Mouse (Mus musculus) heart, embryonic 10.5 days (tissue): Measurements from ENCODE around the gene Elf5. TPM values are rescaled to one million over a fixed set of nuclear protein-coding genes. Genes with fewer than 3 reads are reported as not detected.

Experiments
- DNase-seq: peaks from one replicate; pipeline ENCODE4 v3.0.0-alpha.2; 2017; ENCODE audit warnings: low spot score
- H3K27ac ChIP-seq: fragments of 300-500 bp; sonication (generic); 2 replicates; pipeline ENCODE4 v1.5.1; 2016; ENCODE audit warnings: mild to moderate bottlenecking
- H3K27me3 ChIP-seq: fragments of 300-500 bp; sonication (generic); 2 replicates; pipeline ENCODE4 v1.6.1; 2016; ENCODE audit warnings: mild to moderate bottlenecking; ENCODE audit not compliant: poor library complexity, insufficient read depth, severe bottlenecking
- H3K36me3 ChIP-seq: fragments of 300-500 bp; sonication (generic); 2 replicates; pipeline ENCODE4 v1.6.1; 2016; ENCODE audit warnings: mild to moderate bottlenecking, moderate library complexity
- H3K4me1 ChIP-seq: fragments of 300-500 bp; sonication (generic); 2 replicates; pipeline ENCODE4 v1.6.1; 2016; ENCODE audit warnings: mild to moderate bottlenecking
- H3K4me3 ChIP-seq: fragments of 300-500 bp; sonication (generic); 2 replicates; pipeline ENCODE4 v1.5.1; 2016; ENCODE audit warnings: mild to moderate bottlenecking, moderate library complexity
- H3K9me3 ChIP-seq: fragments of 300-500 bp; sonication (generic); 2 replicates; pipeline ENCODE4 v1.6.1; 2016; ENCODE audit warnings: mild to moderate bottlenecking, moderate library complexity
- WGBS: fragments of 180-500 bp; shearing (Covaris S2); methylation state at CpG from one replicate; pipeline ENCODE4 v1.1.7; 2016; 5-methylcytosine and 5-hydroxymethylcytosine counted together
- polyA plus RNA-seq: library from polyadenylated mRNA; unstranded; fragments of >200 nt; fragmentation: Nextera tagmentation; extraction: Ambion mirVana; gene quantifications from 2 replicates; pipeline ENCODE4 v1.2.1, GENCODE M21; 2016

Gene Elf5
- polyA plus RNA-seq, 1 experiment from 2014 or later = not detected

DNA sequence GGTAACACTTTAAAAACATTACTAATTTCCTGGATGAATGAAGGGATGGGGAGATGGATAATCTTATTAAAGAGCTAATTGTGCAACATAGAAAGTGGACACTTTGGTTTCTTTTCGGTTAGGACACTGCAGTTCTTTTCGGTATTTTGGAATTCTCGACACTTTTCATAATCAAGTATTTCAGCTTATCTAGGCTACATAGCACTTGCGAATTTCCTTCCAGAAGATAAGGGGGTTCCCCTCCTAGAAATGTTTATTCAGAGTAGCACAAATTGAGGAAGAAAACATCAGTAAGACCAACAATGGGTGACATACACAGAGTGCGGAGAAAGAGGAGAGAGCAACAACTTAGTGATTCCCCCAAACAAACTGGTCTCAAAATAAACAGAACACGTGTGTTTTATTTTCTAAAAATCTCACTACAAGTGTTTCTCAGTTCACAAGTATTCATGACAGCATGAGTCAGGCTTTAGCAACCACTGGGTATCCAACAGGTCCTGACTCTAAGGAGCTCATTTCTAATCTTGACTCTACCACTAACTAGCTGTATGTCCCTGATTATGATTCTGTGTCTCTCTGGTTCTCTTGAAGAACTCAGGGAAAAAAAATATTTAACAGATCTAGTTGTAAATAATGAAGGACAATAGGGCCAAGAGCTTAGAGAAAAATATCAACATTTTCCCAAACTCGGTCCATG, 71.9 kb downstream of the Elf5 start:
- WGBS = 55% methylated on average over 7 of the region's 7 CpGs
- Histone ChIP-seq H3K27ac (0 out of 2 replicates have a peak overlapping the region, but pooled peaks have one; percentile 32), H3K27me3 (no peaks in the 10 kb centered on the region), H3K36me3 (no peaks in the 10 kb centered on the region), H3K9me3 (no peaks in the 10 kb centered on the region), H3K4me3 (peak overlapping the region; percentile 83), H3K4me1 (peaks cover 14% of the 10 kb centered on the region)
- DNase-seq = no peak

DNA sequence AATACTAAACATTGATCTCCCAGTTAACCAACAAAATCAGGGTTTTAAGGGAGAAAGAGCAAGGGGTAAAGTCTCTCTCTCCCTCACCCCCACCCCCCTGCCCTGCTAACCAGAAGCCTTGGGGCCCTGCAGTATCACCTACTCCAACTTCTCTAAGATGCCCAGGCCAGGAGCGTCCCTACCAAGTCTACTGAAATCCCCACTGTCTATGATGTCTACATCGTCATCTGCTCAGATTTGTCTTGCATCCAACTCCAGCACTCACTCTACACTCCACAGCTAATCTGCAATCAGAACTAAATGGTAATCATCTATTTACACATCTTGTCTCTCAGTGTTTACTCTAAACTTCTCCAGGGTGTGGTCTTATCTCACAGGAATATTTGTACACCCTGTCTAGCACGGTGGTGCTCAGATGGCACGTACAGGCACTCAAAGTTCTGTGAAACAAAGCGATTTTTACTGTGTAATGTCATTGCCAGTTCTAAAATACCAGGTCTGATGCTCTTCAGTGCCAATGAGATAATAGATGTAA, 72.6 kb downstream of the Elf5 start:
- no peak for DNase-seq
- H3K9me3 ChIP-seq = no peaks in the 10 kb centered on the region
- peaks cover 14% of the 10 kb centered on the region for H3K4me1 ChIP-seq
- H3K27me3 ChIP-seq = no peaks in the 10 kb centered on the region
- WGBS = 25% methylated on average over 5 of the region's 5 CpGs
- H3K27ac ChIP-seq = peak overlapping the region; percentile 96
- no peaks in the 10 kb centered on the region for H3K36me3 ChIP-seq
- H3K4me3 ChIP-seq = peak overlapping the region; percentile 83

DNA sequence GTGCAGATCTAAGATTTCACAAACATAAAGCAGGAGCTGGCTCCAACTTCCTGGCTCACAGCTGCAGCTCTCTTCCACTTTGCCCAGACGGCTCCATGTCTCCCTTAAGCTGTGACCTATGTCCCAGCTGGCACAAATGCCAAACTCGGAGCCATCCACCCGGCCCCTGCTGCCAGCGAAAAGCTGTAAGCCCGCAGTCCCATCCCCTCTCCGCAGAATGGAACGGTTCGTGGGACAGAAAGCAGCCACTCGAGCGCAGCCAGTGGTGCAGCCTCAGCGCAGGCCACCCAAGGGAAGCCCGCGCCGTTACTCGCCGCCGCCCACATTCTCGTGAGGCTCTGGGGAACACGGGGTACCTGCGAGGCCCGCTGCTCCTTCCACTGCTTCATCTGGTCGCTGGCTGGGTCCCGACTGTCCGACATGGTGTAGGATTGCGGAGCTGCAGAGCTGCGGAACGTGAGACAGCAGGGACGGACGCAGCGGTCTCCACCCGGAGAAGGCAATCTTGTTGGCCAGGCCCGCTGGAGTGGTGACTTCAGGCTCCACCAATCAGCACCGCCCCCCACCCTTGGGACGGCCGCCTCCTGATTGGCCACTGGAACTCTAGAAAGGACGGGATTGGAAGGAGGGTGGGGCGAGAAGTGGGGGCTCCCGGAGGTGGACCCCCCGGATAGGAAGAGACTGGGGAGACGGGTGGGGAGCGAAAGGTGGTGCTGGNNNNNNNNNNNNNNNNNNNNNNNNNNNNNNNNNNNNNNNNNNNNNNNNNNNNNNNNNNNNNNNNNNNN, 73.3 kb downstream of the Elf5 start, which contains the start of gene Cat:
Cat (minus strand) TSS at position 544 of the 785 bp plus-strand sequence.
- DNase-seq = peak; percentile 99
- peak within 1 kb of the TSS; percentile 96 for H3K27ac ChIP-seq
- H3K4me1 ChIP-seq = peaks cover 19% of the 10 kb centered on the region
- H3K36me3 ChIP-seq = no peaks in the 10 kb centered on the region
- H3K4me3 ChIP-seq = peak within 1 kb of the TSS; percentile 83
- no peaks in the 10 kb centered on the region for H3K9me3 ChIP-seq
- under 1% methylated on average over 41 of the region's 41 CpGs for WGBS
- H3K27me3 ChIP-seq = no peaks in the 10 kb centered on the region

DNA sequence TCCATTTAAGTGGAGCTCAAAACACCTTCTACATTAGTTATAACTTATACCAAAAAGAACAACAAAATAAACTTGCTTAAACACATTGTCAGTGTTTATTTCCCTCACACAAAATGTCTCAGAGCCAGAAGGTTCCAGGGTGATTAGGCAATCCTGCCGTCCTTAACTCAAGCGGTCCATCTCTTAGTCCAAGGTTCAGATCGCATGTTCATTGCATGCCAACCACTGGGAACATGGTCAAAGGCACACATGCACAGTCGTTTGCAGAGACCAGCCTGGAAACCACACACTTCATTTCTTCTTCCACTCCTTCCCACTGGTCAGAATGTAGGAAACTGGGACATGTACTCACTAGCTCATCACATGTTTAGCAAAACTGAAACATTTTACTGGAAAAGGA, 81.0 kb downstream of the Elf5 start:
- Histone ChIP-seq H3K36me3 (no peaks in the 10 kb centered on the region), H3K4me3 (no peak overlapping the region), H3K4me1 (0 out of 2 replicates have a peak, but pooled peaks cover 5% of the 10 kb centered on the region), H3K9me3 (no peaks in the 10 kb centered on the region), H3K27me3 (no peaks in the 10 kb centered on the region), H3K27ac (no peak overlapping the region)
- WGBS = 80% methylated on average over 4 of the region's 4 CpGs
- no peak for DNase-seq

DNA sequence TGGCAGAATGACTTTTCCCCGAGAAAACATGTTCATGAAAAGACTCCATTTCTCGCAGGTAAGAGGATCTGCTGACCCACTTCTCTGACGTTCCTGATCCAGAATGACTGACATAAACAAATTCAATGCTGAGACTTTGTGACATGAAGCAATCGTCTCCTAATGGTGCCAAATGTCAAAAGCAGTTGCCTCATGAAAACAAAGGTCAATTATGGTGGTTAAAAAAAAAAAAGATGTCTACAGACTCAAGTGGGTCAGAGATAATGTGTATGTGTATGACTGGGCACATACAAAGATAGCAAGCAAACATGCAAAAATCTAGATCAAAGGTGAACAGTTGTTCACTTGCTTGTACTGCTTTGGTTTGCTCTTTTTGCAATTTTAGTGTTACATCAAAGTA, 82.3 kb downstream of the Elf5 start:
- H3K9me3 ChIP-seq = no peaks in the 10 kb centered on the region
- no peak overlapping the region for H3K27ac ChIP-seq
- no peaks in the 10 kb centered on the region for H3K27me3 ChIP-seq
- H3K4me1 ChIP-seq = 0 out of 2 replicates have a peak, but pooled peaks cover 5% of the 10 kb centered on the region
- WGBS = 68% methylated on average over 4 of the region's 4 CpGs
- no peaks in the 10 kb centered on the region for H3K36me3 ChIP-seq
- no peak for DNase-seq
- no peak overlapping the region for H3K4me3 ChIP-seq

DNA sequence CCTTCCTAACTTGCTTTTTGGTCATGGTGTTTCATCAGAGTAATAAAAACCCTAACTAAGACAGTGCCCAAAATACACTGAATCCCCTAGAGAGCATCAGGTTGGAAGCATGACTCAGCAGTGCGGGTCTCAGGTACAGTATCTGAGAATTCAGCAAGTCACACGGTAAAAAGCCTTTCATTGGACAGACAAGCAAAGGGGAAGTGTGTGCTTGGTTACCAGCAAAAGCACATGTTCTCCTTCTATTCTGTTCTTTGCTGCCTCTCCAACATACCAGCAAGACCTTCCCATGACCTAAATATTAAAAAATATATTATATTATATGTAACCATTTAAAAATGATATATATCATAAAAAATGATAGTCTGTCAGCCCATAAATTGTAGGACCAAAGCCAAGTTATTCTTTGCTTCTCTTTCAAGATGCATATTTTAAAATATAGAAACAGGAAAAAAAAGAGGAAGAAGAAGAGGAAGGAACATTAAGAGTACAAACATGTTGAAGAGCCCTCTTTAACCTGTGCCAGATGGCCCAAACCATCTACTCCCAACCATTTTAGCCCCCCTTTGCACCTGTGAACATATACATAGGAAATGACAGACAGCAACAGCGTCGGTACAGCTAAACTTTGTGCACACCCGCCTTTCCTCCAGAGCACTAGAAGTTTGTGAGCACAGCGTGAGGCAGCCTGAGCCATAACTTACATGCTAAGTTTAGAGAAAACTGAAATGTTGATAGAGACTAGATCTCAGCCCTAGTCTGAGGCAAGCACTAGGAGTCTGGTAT, 84.3 kb downstream of the Elf5 start:
- Histone ChIP-seq H3K9me3 (no peaks in the 10 kb centered on the region), H3K4me1 (no peaks in the 10 kb centered on the region), H3K4me3 (no peak overlapping the region), H3K27me3 (no peaks in the 10 kb centered on the region), H3K27ac (no peak overlapping the region), H3K36me3 (no peaks in the 10 kb centered on the region)
- 89% methylated on average over 6 of the region's 6 CpGs for WGBS
- no peak for DNase-seq

Other genes with a start within 250 kb of the Elf5 start
- gene Ehf, start 108.4 kb upstream of the Elf5 start, polyA plus RNA-seq = not detected in 2 replicates
- gene Cat, start 73.5 kb downstream of the Elf5 start, polyA plus RNA-seq = 83.7 and 89.5 TPM in 2 replicates
- gene Abtb2, start 154.6 kb downstream of the Elf5 start, polyA plus RNA-seq = 19.0 and 33.2 TPM in 2 replicates